Mouse (Mus musculus) left cerebral cortex, adult 8-10 months (tissue): ENCODE results near the gene Wfdc18. TPM values are rescaled to one million over a fixed set of nuclear protein-coding genes. Genes with fewer than 3 reads are reported as not detected.

Experiments
- DNase-seq, 2 experiments: peaks; one replicate each; pipeline ENCODE4 v3.0.0; 2022; ENCODE audit warnings: low spot score in 2 of 2
- total RNA-seq, 4 experiments: library from RNA; stranded (reverse); gene quantifications; 2 replicates each; pipeline ENCODE4 v1.2.4; 2022

Gene Wfdc18
- total RNA-seq, 4 experiments from 2014 or later = 0.98 to 1.9 (median 1.9) TPM; not detected in 1

DNA sequence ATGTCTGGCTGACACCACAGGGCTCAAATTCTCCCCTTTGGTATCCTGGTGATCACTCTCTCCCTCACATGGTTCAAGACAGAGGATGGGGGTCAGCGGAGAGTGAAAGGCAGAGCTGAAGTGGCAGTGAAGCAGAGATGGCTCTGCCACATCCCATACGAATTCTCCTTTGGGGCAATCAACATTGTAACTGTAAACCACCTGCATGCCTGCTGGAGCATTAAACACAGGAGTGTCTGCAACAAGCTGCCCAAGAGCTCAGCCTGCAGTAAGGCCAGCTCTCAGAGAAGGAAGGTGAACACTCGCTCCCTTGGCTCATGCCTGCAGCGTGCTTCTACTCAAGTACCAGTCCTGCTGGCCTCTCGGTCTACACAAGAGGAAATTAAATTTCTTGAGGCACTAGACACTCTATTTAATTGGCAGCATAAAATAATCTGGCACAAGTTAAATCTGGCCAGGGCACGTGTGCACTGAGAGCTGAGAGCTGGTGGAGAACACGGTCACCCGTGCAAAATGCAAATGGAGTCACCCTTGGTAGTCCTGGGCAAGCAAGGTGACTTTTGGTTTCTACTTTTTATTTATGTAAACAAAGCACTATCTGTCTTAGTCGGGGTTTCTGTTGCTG, 34.0 kb downstream of the Wfdc18 start:
- no peak for DNase-seq

DNA sequence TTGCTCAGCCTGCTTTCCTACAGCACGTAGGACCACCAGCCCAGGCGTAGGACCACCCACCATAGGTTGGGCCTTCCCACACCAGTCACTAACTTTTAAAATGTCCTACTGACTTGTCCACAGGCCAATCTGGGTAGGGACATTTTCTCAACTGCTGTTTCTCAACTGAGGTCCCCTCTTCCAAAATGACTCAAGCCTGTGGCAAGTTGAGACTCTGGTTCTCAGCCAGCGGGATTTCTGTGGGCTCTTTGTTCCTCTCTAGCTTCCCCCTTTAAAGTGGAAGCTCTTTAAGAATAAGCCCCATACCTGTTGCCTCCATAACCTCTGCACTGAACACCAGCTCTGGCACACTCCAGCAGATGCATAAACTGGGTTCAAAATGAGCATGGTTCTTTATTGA, 34.7 kb downstream of the Wfdc18 start:
- DNase-seq = no peak

GRCm38 (mm10) chr11:83746152-83746551, 37.3 kb downstream of the Wfdc18 start:
- DNase-seq = no peak

DNA sequence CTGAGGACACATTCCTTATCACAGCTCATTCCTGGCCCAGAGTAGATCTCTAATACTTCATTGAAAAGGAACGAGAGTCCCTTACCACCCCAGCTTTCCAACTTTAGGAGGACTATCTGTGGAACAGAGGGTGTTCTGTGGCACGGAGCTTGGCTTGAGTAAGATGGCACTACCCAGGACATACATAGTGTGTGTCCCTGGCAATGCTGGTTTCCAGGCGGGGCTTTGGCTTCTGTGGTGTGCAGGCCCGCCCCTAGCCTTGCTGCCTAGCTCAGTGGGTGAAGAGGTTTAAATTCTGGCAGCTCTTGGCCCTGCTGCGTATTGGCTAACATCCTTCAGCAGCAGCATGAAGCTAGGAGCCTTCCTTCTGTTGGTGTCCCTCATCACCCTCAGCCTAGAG, 37.9 kb downstream of the Wfdc18 start, which contains the start of gene Wfdc21:
Gene Wfdc21, plus strand, starts transcription at position 260 of the 400 bp plus-strand sequence.
- no peak for DNase-seq

DNA sequence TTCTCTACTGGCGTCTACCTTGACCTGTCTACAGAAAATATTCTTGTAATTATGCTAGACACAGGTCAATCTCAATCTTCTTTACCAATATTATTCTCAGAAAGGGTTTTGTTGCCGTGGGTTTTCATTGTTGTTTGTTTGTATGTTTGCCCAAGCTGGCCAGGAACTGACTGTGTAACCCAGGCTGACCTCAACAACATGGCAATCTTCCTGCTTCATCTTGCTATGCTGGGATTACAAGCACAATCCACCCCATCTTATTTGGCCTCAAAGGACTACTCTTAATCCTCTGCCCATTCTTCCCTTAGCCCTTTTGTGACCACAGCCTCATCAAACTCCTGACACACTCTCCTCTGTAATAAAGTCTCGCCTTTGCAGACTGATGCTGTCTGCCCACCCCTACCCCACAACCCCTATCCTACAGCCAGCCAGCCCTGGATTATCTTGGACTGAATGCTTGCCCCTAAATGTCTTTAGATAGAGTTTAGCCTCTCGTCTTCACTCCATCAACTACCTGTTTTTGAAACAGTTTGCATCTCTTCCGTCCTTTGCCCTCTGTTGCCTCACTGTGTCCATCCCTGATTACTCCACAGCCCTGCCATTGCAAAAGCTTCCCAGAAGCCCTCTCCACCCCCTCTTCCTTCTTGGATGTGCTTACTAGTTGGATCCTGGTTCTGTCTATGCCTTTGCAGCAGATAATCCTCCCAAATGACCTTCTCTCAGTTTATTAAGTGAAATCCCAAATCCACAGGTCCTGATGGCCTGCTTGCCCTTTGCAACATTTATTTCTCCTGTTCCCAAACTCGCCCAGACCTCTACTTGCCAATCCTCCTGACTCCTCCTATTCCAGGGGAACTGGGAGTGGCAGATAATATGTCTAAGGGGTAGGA, 38.8 kb downstream of the Wfdc18 start:
- DNase-seq = no peak

- peak; percentile 80 to 87 for DNase-seq
Observed at GRCm38 (mm10) chr11:83753581-83754181, 44.9 kb downstream of the Wfdc18 start, which contains the start of gene Heatr6. Gene Heatr6 (plus strand): TSS chr11:83753696.

GRCm38 (mm10) chr11:83754227-83754626, 45.4 kb downstream of the Wfdc18 start:
- no peak for DNase-seq

Other genes starting within 250 kb of the Wfdc18 start
- gene Mmp28, start 245.9 kb upstream of the Wfdc18 start, total RNA-seq = 1 to 10 TPM; 3.7 to 5.0 (median 4.2) TPM
- gene Taf15, start 235.9 kb upstream of the Wfdc18 start, total RNA-seq = 10 to 100 TPM; 50.1 to 67.1 (median 54.3) TPM
- not detected for gene Heatr9, start 186.8 kb upstream of the Wfdc18 start, total RNA-seq
- 1 to 10 TPM in 1 of 4 experiments, not detected in 3; 1.1 TPM for gene Ccl5, start 178.5 kb upstream of the Wfdc18 start, total RNA-seq
- 10 to 100 TPM in 1 of 4 experiments, 1 to 10 TPM in 3; 2.9 to 10.8 (median 5.0) TPM for gene Ccl9, start 130.4 kb upstream of the Wfdc18 start, total RNA-seq
- 10 to 100 TPM in 2 of 4 experiments, 1 to 10 TPM in 1, under 1 TPM in 1; 0.65 to 29.6 (median 13.0) TPM for gene Ccl6, start 115.9 kb upstream of the Wfdc18 start, total RNA-seq
- gene Rpl9-ps1, start 63.4 kb upstream of the Wfdc18 start, total RNA-seq = not detected
- gene Ccl3, start 59.7 kb upstream of the Wfdc18 start, total RNA-seq = 10 to 100 TPM in 1 of 4 experiments, 1 to 10 TPM in 1, under 1 TPM in 1, not detected in 1; 0.51 to 10.8 (median 8.0) TPM
- 1 to 10 TPM in 2 of 4 experiments, not detected in 2; 2.9 to 5.1 TPM for gene Ccl4, start 46.4 kb upstream of the Wfdc18 start, total RNA-seq
- gene Wfdc17, start 5.0 kb upstream of the Wfdc18 start, total RNA-seq = 1 to 10 TPM in 1 of 4 experiments, not detected in 3; 1.6 TPM
- gene Wfdc21, start 37.9 kb downstream of the Wfdc18 start, total RNA-seq = not detected
- gene Heatr6, start 44.7 kb downstream of the Wfdc18 start, total RNA-seq = 10 to 100 TPM; 15.9 to 17.7 (median 16.5) TPM
- under 1 TPM; 0.37 to 0.76 (median 0.54) TPM for gene Hnf1b, start 141.0 kb downstream of the Wfdc18 start, total RNA-seq
- 10 to 100 TPM; 13.7 to 19.2 (median 15.6) TPM for gene Ddx52, start 233.0 kb downstream of the Wfdc18 start, total RNA-seq